In genomic region chr3:41084421-41084820, GRCm38 (mm10) we compare ENCODE assay signal across 10 mouse cellular contexts. TPM values are rescaled to one million over a fixed set of nuclear protein-coding genes. Genes with fewer than 3 reads are reported as not detected.
DNase-seq lines count a peak whose midpoint lies in the region; ATAC-seq and TF ChIP-seq lines count a peak whose summit lies in the region.
"Had no signal": no experiment of that assay in that cellular context is flagged by ENCODE, and none has a peak within 500 bp of the region (broad histone marks: within the 10 kb centered on the region; RNA-seq: fewer than 3 reads in every experiment).

No protein-coding gene starts in this region.

- H3K27me3 ChIP-seq in forebrain, embryonic 10.5 days (ENCODE audit: poor library complexity, severe bottlenecking): no peaks in the 10 kb centered on the region
- no peaks in the 10 kb centered on the region for H3K27me3 ChIP-seq in forebrain, embryonic 14.5 days (replicated peaks; ENCODE audit: control insufficient read depth, insufficient read depth, low read length)
- H3K27me3 ChIP-seq in midbrain, embryonic 13.5 days: no peaks in the 10 kb centered on the region
- H3K27me3 ChIP-seq in midbrain, embryonic 11.5 days (ENCODE audit: control insufficient read depth, insufficient read depth, low read length): no peaks in the 10 kb centered on the region
- no peaks in the 10 kb centered on the region for H3K27me3 ChIP-seq in limb, embryonic 10.5 days (ENCODE audit: low read depth, poor library complexity, severe bottlenecking)
- H3K27me3 ChIP-seq in neural tube, embryonic 15.5 days (replicated peaks): no peaks in the 10 kb centered on the region

- no peak for ATAC-seq in forebrain, embryonic 14.5 days
- no peak for ATAC-seq in midbrain, embryonic 13.5 days
- no peak for ATAC-seq in midbrain, embryonic 11.5 days (ENCODE audit: low FRiP score)
- no peak for ATAC-seq in neural tube, embryonic 15.5 days (ENCODE audit: low FRiP score)

- H3K4me1 ChIP-seq in forebrain, embryonic 10.5 days: peaks cover 35% of the 10 kb centered on the region
- H3K4me1 ChIP-seq in forebrain, embryonic 14.5 days (ENCODE audit: control insufficient read depth, insufficient read depth, low read length): peaks cover 11% of the 10 kb centered on the region
- H3K4me1 ChIP-seq in midbrain, embryonic 13.5 days (replicated peaks): peaks cover 30% of the 10 kb centered on the region
- H3K4me1 ChIP-seq in midbrain, embryonic 11.5 days (ENCODE audit: control insufficient read depth, insufficient read depth, low read length): peaks cover 9% of the 10 kb centered on the region
- H3K4me1 ChIP-seq in limb, embryonic 10.5 days: peaks cover 23% of the 10 kb centered on the region
- peaks cover 27% of the 10 kb centered on the region for H3K4me1 ChIP-seq in neural tube, embryonic 15.5 days

- no peak overlapping the region for H3K9ac ChIP-seq in forebrain, embryonic 14.5 days (ENCODE audit: low read length)
- no peak overlapping the region for H3K9ac ChIP-seq in midbrain, embryonic 13.5 days (replicated peaks)
- H3K9ac ChIP-seq in midbrain, embryonic 11.5 days (ENCODE audit: low read length): no peak overlapping the region
- H3K9ac ChIP-seq in neural tube, embryonic 15.5 days (replicated peaks): no peak overlapping the region

- no peak for TF ChIP-seq CTCF in left cerebral cortex, adult 2 months (IDR thresholded peaks at IDR 0.05)

- DNase-seq in forebrain, embryonic 10.5 days (ENCODE audit: extremely low spot score, low spot score): no peak
- DNase-seq in forebrain, embryonic 14.5 days (ENCODE audit: low spot score): no peak
- no peak for DNase-seq in midbrain, embryonic 11.5 days (ENCODE audit: low spot score, missing footprints)
- no peak for DNase-seq in limb, embryonic 10.5 days (ENCODE audit: low spot score)
- DNase-seq in left cerebral cortex, adult 2 months (ENCODE audit: extremely low spot score in 1 of 2, low spot score in 2 of 2): no peak
- DNase-seq in thymus, postnatal 10 days (ENCODE audit: low spot score in 2 of 2): no peak
- DNase-seq: kidney, adult 18-20 months; thymus, postnatal 4 days had no signal

- no peaks in the 10 kb centered on the region for H3K36me3 ChIP-seq in forebrain, embryonic 10.5 days (replicated peaks)
- H3K36me3 ChIP-seq in forebrain, embryonic 14.5 days (ENCODE audit: control insufficient read depth, insufficient read depth, low read length): no peaks in the 10 kb centered on the region
- no peaks in the 10 kb centered on the region for H3K36me3 ChIP-seq in midbrain, embryonic 13.5 days
- H3K36me3 ChIP-seq in midbrain, embryonic 11.5 days (ENCODE audit: control insufficient read depth, insufficient read depth, low read length): no peaks in the 10 kb centered on the region
- no peaks in the 10 kb centered on the region for H3K36me3 ChIP-seq in limb, embryonic 10.5 days
- H3K36me3 ChIP-seq in neural tube, embryonic 15.5 days: no peaks in the 10 kb centered on the region

- H3K4me3 ChIP-seq in forebrain, embryonic 10.5 days: peak overlapping the region; percentile 83
- H3K4me3 ChIP-seq in forebrain, embryonic 14.5 days (ENCODE audit: low read depth, low read length): no peak overlapping the region
- H3K4me3 ChIP-seq in midbrain, embryonic 13.5 days (replicated peaks): peak overlapping the region; percentile 92
- no peak overlapping the region for H3K4me3 ChIP-seq in midbrain, embryonic 11.5 days (ENCODE audit: low read depth, low read length)
- peak overlapping the region; percentile 73 for H3K4me3 ChIP-seq in limb, embryonic 10.5 days
- peak overlapping the region; percentile 77; the same call in 1 of the 2 replicates for H3K4me3 ChIP-seq in neural tube, embryonic 15.5 days (replicated peaks)
- H3K4me3 ChIP-seq in left cerebral cortex, adult 2 months: no peak overlapping the region

- H3K27ac ChIP-seq in forebrain, embryonic 10.5 days: no peak overlapping the region
- no peak overlapping the region for H3K27ac ChIP-seq in forebrain, embryonic 14.5 days (ENCODE audit: low read depth, low read length)
- H3K27ac ChIP-seq in midbrain, embryonic 13.5 days: no peak overlapping the region
- no peak overlapping the region for H3K27ac ChIP-seq in midbrain, embryonic 11.5 days (ENCODE audit: low read depth, low read length)
- H3K27ac ChIP-seq in limb, embryonic 10.5 days: no peak overlapping the region
- no peak overlapping the region for H3K27ac ChIP-seq in neural tube, embryonic 15.5 days (replicated peaks)
- no peak overlapping the region for H3K27ac ChIP-seq in left cerebral cortex, adult 2 months

- H3K9me3 ChIP-seq in forebrain, embryonic 10.5 days: no peaks in the 10 kb centered on the region
- no peaks in the 10 kb centered on the region for H3K9me3 ChIP-seq in forebrain, embryonic 14.5 days (replicated peaks; ENCODE audit: control insufficient read depth, low read length)
- no peaks in the 10 kb centered on the region for H3K9me3 ChIP-seq in midbrain, embryonic 13.5 days
- H3K9me3 ChIP-seq in midbrain, embryonic 11.5 days (ENCODE audit: control insufficient read depth, low read length): no peaks in the 10 kb centered on the region
- H3K9me3 ChIP-seq in limb, embryonic 10.5 days (replicated peaks): no peaks in the 10 kb centered on the region
- H3K9me3 ChIP-seq in neural tube, embryonic 15.5 days (replicated peaks): no peaks in the 10 kb centered on the region

- no peak overlapping the region; the same call in 1 of the 2 replicates for H3K4me2 ChIP-seq in forebrain, embryonic 14.5 days (ENCODE audit: low read length)
- peak overlapping the region; percentile 78 for H3K4me2 ChIP-seq in midbrain, embryonic 13.5 days (replicated peaks)
- no peak overlapping the region for H3K4me2 ChIP-seq in midbrain, embryonic 11.5 days
- H3K4me2 ChIP-seq in neural tube, embryonic 15.5 days: peak overlapping the region; percentile 74

- WGBS in forebrain, embryonic 10.5 days: 89% methylated on average over 5 of the region's 5 CpGs
- WGBS in forebrain, embryonic 14.5 days: 87% methylated on average over 5 of the region's 5 CpGs
- WGBS in midbrain, embryonic 13.5 days: 90% methylated on average over 5 of the region's 5 CpGs
- 85% methylated on average over 5 of the region's 5 CpGs for WGBS in midbrain, embryonic 11.5 days
- WGBS in limb, embryonic 10.5 days: 88% methylated on average over 5 of the region's 5 CpGs
- WGBS in neural tube, embryonic 15.5 days: 83% methylated on average over 5 of the region's 5 CpGs

- intact Hi-C loops in left cerebral cortex, adult 2 months (cut with DNase I): loop anchor here (5.0 kb wide), 2 partner anchors 132 to 237 kb away; partner anchors contain the start of genes Abhd18 and Mfsd8

RNA-seq across cellular contexts. Expression of gene Pgrmc2, which starts 1.6 kb away (rescaled TPM):
- polyA plus RNA-seq in forebrain, embryonic 10.5 days (2016; fragmentation: Nextera tagmentation; extraction: Ambion mirVana): 30.2 and 30.5 TPM in 2 replicates
- 17.5 and 21.8 TPM in 2 replicates for polyA plus RNA-seq in forebrain, embryonic 14.5 days (2014; fragmentation: Nextera tagmentation; extraction: Ambion mirVana)
- polyA plus RNA-seq in midbrain, embryonic 13.5 days (2015; fragmentation: Nextera tagmentation; extraction: Ambion mirVana): 24.8 and 27.6 TPM in 2 replicates
- polyA plus RNA-seq in midbrain, embryonic 11.5 days (2014; fragmentation: Nextera tagmentation; extraction: Ambion mirVana): 27.6 and 27.7 TPM in 2 replicates
- polyA plus RNA-seq in limb, embryonic 10.5 days (2016; fragmentation: Nextera tagmentation; extraction: Ambion mirVana): 34.1 and 38.1 TPM in 2 replicates
- polyA plus RNA-seq in neural tube, embryonic 15.5 days (2015; fragmentation: Nextera tagmentation; extraction: Ambion mirVana): 30.8 and 33.6 TPM in 2 replicates
- 10 to 100 TPM; 58.1 to 58.5 TPM for total RNA-seq in left cerebral cortex, adult 2 months (2021)

Comparison
In these comparisons a context has a peak if more than half of its experiments do, and no peak if none do; other contexts are left out.
1. H3K4me3 ChIP-seq: peak in forebrain, embryonic 10.5 days (single experiment), midbrain, embryonic 13.5 days (single experiment), limb, embryonic 10.5 days (single experiment) and neural tube, embryonic 15.5 days (single experiment); none in forebrain, embryonic 14.5 days (single experiment), midbrain, embryonic 11.5 days (single experiment) and left cerebral cortex, adult 2 months (single experiment).
2. H3K4me2 ChIP-seq: peak in midbrain, embryonic 13.5 days (single experiment) and neural tube, embryonic 15.5 days (single experiment); none in forebrain, embryonic 14.5 days (single experiment) and midbrain, embryonic 11.5 days (single experiment).